ENCODE assay signal across 17 mouse cellular contexts in the genomic region with DNA sequence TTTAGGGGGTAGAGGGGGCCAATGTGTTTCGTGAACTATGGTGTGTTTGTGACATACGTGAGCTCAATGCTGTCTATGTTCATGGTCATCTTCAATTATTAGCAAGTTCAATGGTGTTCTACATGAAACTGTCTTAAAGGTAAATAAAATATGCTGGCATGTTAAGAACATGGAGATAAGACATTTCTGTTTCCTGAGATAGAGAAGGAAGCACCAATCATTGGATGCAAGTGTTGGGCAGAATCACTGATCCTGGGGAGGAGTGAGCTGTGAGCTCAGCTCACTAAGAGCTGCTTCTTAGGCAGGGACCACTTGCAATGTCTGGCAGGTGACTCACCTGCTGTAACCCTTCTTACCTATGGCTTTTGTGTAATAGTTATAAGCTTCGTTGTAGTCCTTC.
"Had no signal": no experiment of that assay in that cellular context is flagged by ENCODE, and none has a peak within 500 bp of the region (broad histone marks: within the 10 kb centered on the region; RNA-seq: fewer than 3 reads in every experiment).

No protein-coding gene starts in this region.

- H3K27ac ChIP-seq: neural tube, embryonic 12.5 days; neural tube, embryonic 13.5 days; neural tube, embryonic 15.5 days; stomach, embryonic 15.5 days; stomach, postnatal 0 days had no signal

- H3K4me2 ChIP-seq: neural tube, embryonic 12.5 days; neural tube, embryonic 13.5 days; neural tube, embryonic 15.5 days; stomach, embryonic 15.5 days had no signal

- H3K9me3 ChIP-seq: neural tube, embryonic 12.5 days; neural tube, embryonic 13.5 days; neural tube, embryonic 15.5 days; stomach, embryonic 15.5 days had no signal

- H3K27me3 ChIP-seq: neural tube, embryonic 12.5 days; neural tube, embryonic 13.5 days; neural tube, embryonic 15.5 days; stomach, embryonic 15.5 days had no signal

- DNase-seq: retina, postnatal 1 day; right cerebral cortex, adult 18-20 months; right cerebral cortex, postnatal 14 days; right cerebral cortex, postnatal 25 days; right cerebral cortex, postnatal 4 days; spleen, adult 18-20 months; thymus, adult 18-20 months; thymus, adult 2 months; thymus, postnatal 14 days; thymus, postnatal 25 days; thymus, postnatal 36 days; thymus, postnatal 4 days had no signal

- H3K4me3 ChIP-seq: neural tube, embryonic 12.5 days; neural tube, embryonic 13.5 days; neural tube, embryonic 15.5 days; stomach, embryonic 15.5 days had no signal

- H3K9ac ChIP-seq: neural tube, embryonic 12.5 days; neural tube, embryonic 13.5 days; neural tube, embryonic 15.5 days; stomach, embryonic 15.5 days had no signal
